Mouse (Mus musculus) lung, embryonic 15.5 days (tissue): ENCODE results near the gene Git1. TPM values are rescaled to one million over a fixed set of nuclear protein-coding genes. Genes with fewer than 3 reads are reported as not detected.

ENCODE experiments used
- ATAC-seq: fragments of 200-750 bp; cut with Nextera tagmentation; 2 replicates; pipeline ENCODE4 v1.8.0; 2017; ENCODE audit warnings: moderate number of reproducible peaks, borderline replicate concordance; ENCODE audit not compliant: low FRiP score, low TSS enrichment; ENCODE audit errors: extremely low read depth
- H3K27ac ChIP-seq: fragments of 300-500 bp; sonication (generic); 2 replicates; pipeline ENCODE4 v1.5.1; 2015; ENCODE audit warnings: moderate library complexity, mild to moderate bottlenecking, inconsistent platforms
- H3K27me3 ChIP-seq: fragments of 300-500 bp; sonication (generic); 2 replicates; pipeline ENCODE4 v1.6.1; 2015; ENCODE audit warnings: inconsistent platforms
- H3K36me3 ChIP-seq: fragments of 300-500 bp; sonication (generic); 2 replicates; pipeline ENCODE4 v1.6.1; 2015; ENCODE audit warnings: inconsistent platforms
- H3K4me1 ChIP-seq: fragments of 300-500 bp; sonication (generic); 2 replicates; pipeline ENCODE4 v1.6.1; 2015; ENCODE audit warnings: inconsistent platforms
- H3K4me2 ChIP-seq: fragments of 300-500 bp; sonication (generic); 2 replicates; pipeline ENCODE4 v1.6.1; 2015; ENCODE audit warnings: inconsistent platforms, mild to moderate bottlenecking, moderate library complexity
- H3K4me3 ChIP-seq: fragments of 300-500 bp; sonication (generic); 2 replicates; pipeline ENCODE4 v1.5.1; 2015; ENCODE audit warnings: mild to moderate bottlenecking, inconsistent platforms
- H3K9ac ChIP-seq: fragments of 300-500 bp; sonication (generic); 2 replicates; pipeline ENCODE4 v1.6.1; 2015; ENCODE audit warnings: inconsistent platforms
- H3K9me3 ChIP-seq: fragments of 300-500 bp; sonication (generic); 2 replicates; pipeline ENCODE4 v1.6.1; 2016; ENCODE audit warnings: inconsistent platforms
- WGBS: fragments of 180-500 bp; shearing (Covaris S2); methylation state at CpG from one replicate; pipeline ENCODE4 v1.1.7; 2015; 5-methylcytosine and 5-hydroxymethylcytosine counted together
- polyA plus RNA-seq: library from polyadenylated mRNA; unstranded; fragments of >200 nt; fragmentation: Nextera tagmentation; extraction: Ambion mirVana; gene quantifications from 2 replicates; pipeline ENCODE4 v1.2.1, GENCODE M21; 2015

Git1 gene
- polyA plus RNA-seq, 1 experiment from 2014 or later = 9.5 TPM

- no peaks in the 10 kb centered on the region for H3K4me1 ChIP-seq
- no peak overlapping the region for H3K4me3 ChIP-seq
- H3K4me2 ChIP-seq = no peak overlapping the region
- peaks cover 62% of the 10 kb centered on the region for H3K36me3 ChIP-seq
- 94% methylated on average over 7 of the region's 7 CpGs for WGBS
- no peaks in the 10 kb centered on the region for H3K27me3 ChIP-seq
- no peak overlapping the region for H3K27ac ChIP-seq
- no peak for ATAC-seq
- no peak overlapping the region for H3K9ac ChIP-seq
- no peaks in the 10 kb centered on the region for H3K9me3 ChIP-seq
Observed at GRCm38 (mm10) chr11:77545261-77545660, 51.9 kb downstream of the Git1 start.

Other genes starting within 250 kb of the Git1 start
- gene Coro6, start 31.2 kb upstream of the Git1 start, polyA plus RNA-seq = 0.78 and 0.97 TPM in 2 replicates
- gene Ankrd13b, start 3.9 kb upstream of the Git1 start, polyA plus RNA-seq = 6.5 and 7.1 TPM in 2 replicates
- 3.8 and 4.0 TPM in 2 replicates for gene Abhd15, start 21.6 kb downstream of the Git1 start, polyA plus RNA-seq
- 42.7 and 43.1 TPM in 2 replicates for gene Trp53i13, start 22.4 kb downstream of the Git1 start, polyA plus RNA-seq
- 0.10 and 0.11 TPM in 2 replicates for gene Gm10392, start 25.6 kb downstream of the Git1 start, polyA plus RNA-seq
- gene Taok1, start 114.3 kb downstream of the Git1 start, polyA plus RNA-seq = 14.0 and 14.9 TPM in 2 replicates
- 4.9 and 5.0 TPM in 2 replicates for gene Nufip2, start 192.6 kb downstream of the Git1 start, polyA plus RNA-seq
- gene Cryba1, start 231.7 kb downstream of the Git1 start, polyA plus RNA-seq = not detected in 2 replicates